Mouse (Mus musculus): Measurements from ENCODE around the gene Ift20. TPM values are rescaled to one million over a fixed set of nuclear protein-coding genes. Genes with fewer than 3 reads are reported as not detected.

Gene Ift20
- polyA plus RNA-seq, 1 experiment, result 69.7 TPM

- TF ChIP-seq CTCF (IDR thresholded peaks at IDR 0.05; ENCODE audit: borderline replicate concordance, extremely low read depth, insufficient read depth, insufficient read length) (no peak), POLR2A (IDR thresholded peaks at IDR 0.05; ENCODE audit: borderline replicate concordance, extremely low read depth, insufficient read depth, insufficient read length, poor library complexity, severe bottlenecking) (no peak)
- no peak for DNase-seq (ENCODE audit: low read depth)
These were observed 9.0 kb downstream of the Ift20 start for GRCm38 (mm10) chr11:78545181-78545580.

DNA sequence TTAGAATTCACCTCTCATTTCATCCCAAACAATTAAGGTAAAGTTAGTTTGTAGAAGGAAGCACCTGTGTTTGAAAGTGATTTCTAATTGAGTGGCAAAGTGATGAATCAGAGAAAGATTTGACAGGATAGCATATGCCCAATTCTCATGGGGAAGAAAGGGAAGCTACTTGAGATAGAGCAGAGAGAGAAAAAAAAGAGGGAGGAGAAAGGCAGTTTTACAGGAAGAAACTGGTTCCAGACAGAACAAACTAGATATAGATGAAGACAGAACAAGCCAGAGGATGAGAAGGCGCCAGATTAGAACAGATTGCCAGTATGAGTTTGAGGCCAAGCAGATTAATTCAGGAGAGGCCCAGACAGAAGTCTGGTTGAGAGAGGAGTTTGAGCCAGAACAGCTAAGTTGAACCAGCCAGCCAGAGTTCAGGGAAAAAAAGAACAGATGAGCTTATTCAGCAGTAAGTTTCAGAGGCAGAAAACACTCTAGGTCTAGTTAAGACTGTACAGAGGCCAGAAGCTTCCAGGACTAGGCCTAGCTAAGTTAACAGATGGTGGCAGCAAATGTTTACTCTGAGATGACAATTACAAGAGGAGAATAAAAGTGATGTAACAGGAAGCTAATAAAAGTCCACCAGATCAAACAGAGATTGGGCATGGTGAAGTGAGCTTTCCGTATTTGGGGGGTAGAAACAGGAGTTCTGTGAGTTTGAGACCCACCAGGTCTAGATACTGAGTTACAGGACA, 11.7 kb downstream of the Ift20 start:
- no peak for DNase-seq (ENCODE audit: low read depth)
- TF ChIP-seq POLR2A (IDR thresholded peaks at IDR 0.05; ENCODE audit: borderline replicate concordance, extremely low read depth, insufficient read depth, insufficient read length, poor library complexity, severe bottlenecking), result no peak
- TF ChIP-seq CTCF (IDR thresholded peaks at IDR 0.05; ENCODE audit: borderline replicate concordance, extremely low read depth, insufficient read depth, insufficient read length), result no peak

DNA sequence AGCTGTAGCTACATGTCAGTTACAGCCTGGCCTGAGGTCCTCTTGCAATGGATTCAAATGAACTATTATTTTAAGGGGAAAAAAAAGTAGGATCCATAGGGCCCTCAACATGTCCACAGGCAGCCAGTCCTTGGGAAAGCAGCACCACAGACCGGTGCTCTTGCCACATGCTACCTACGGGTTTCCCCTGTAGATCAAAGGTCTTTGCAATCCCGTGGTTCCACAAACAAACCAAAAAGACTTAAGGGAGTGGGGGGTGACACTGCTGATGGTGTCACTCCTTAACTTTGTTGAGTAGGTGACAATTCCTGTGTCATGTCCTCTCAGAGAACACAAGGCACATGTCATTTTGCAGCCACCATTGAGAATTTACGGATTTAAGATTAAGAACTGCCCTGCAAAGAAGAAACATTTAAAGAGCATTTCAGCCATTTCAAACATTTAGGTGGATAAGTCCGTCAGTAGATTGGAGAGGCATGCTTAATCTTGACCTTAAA, 13.4 kb downstream of the Ift20 start:
- TF ChIP-seq POLR2A (IDR thresholded peaks at IDR 0.05; ENCODE audit: borderline replicate concordance, extremely low read depth, insufficient read depth, insufficient read length, poor library complexity, severe bottlenecking) (no peak), CTCF (IDR thresholded peaks at IDR 0.05; ENCODE audit: borderline replicate concordance, extremely low read depth, insufficient read depth, insufficient read length) (no peak)
- no peak for DNase-seq (ENCODE audit: low read depth)

DNA sequence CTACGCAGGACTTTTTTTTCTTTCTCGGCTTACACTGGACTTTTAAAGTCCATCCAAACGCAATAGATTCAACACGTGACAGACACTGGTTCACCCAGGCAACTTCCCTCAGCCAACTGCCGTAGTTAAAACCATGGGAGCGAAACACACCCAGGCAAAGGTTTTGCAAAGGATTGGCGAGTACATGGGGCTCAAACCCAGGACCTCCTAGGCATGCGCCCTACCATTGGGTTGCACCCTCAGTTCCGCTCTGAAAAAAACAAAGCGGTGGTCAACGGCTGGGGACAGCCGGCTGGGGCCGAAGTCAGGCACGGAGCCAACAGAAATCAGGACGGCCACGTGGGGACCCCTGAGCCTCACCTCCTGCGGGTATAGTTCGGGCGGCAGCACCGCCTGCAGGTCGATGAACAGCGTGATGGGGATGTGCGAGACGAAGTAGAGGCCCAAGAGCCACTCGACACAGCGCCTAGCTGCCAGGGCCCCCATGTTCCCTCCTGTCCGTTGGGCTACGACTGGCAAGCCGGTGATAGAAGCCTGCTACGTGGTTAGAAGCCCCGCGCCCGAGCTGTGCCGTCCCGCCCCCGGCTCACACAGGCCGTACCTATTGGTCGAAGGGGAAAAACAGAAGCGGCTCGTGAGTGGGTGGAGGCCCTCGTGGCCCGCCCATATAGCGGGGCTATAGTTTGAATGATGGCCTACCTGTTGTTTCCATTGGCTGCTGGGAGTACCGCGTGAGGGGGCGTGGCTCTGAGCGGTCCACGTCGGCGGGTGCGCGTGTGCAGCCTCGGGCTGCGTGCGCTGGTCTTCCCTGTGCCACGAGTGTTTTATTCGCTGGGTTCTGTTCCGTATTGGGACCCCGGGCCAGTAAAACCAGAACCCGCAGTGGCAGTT, 14.3 kb downstream of the Ift20 start, which contains the start of gene Tmem97:
Tmem97 (minus strand) TSS at position 610 of the 891 bp plus-strand sequence.
- peak; percentile 99 for DNase-seq (ENCODE audit: low read depth)
- peak; percentile 82 for TF ChIP-seq POLR2A (IDR thresholded peaks at IDR 0.05; ENCODE audit: borderline replicate concordance, extremely low read depth, insufficient read depth, insufficient read length, poor library complexity, severe bottlenecking)
- TF ChIP-seq CTCF (IDR thresholded peaks at IDR 0.05; ENCODE audit: borderline replicate concordance, extremely low read depth, insufficient read depth, insufficient read length), result no peak

- no peak for DNase-seq (ENCODE audit: low read depth)
- TF ChIP-seq POLR2A (IDR thresholded peaks at IDR 0.05; ENCODE audit: borderline replicate concordance, extremely low read depth, insufficient read depth, insufficient read length, poor library complexity, severe bottlenecking) (no peak), CTCF (IDR thresholded peaks at IDR 0.05; ENCODE audit: borderline replicate concordance, extremely low read depth, insufficient read depth, insufficient read length) (no peak)
These were observed 14.9 kb downstream of the Ift20 start for GRCm38 (mm10) chr11:78551059-78551398.

DNA sequence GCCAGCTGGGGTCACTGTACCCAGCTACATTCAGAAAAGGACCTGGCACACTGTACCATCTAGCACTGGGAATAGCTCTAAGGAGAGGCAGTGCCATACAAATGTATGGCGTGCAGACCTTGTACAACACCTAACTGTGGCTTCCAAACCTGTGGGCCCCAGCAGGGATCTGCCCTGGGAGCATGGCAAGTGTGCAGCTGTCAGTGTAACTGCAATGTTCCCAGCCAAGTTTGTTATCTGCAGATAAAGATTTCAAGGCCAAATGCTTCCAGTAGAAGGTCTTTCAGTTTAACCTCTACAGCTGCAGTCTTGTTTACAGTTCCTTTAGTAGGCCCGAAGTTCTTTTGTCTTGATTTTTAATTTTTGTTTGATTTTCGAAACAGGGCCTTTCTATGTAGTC, 19.5 kb downstream of the Ift20 start:
- no peak for TF ChIP-seq POLR2A (IDR thresholded peaks at IDR 0.05; ENCODE audit: borderline replicate concordance, extremely low read depth, insufficient read depth, insufficient read length, poor library complexity, severe bottlenecking)
- no peak for TF ChIP-seq CTCF (IDR thresholded peaks at IDR 0.05; ENCODE audit: borderline replicate concordance, extremely low read depth, insufficient read depth, insufficient read length)
- DNase-seq (ENCODE audit: low read depth), result no peak

DNA sequence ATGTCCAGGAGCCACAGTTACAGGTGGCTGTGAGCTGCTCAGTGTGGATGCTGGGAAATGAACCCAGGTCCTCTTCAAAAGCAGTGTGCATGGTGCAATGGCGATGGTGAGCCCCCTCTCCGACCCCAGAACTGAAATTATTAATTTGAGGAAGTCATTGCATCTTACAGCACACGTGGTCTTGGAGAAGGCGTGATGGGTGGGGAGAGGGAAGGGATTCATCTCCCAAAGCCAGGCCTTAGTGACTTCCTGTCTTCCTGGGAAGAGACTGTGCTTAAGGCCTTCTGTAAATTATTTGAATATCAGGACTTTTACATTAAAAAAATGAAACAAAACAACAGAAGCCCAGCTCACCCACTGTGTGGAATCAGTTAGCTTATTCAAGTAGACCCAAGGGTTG, 19.9 kb downstream of the Ift20 start:
- no peak for DNase-seq (ENCODE audit: low read depth)
- TF ChIP-seq CTCF (IDR thresholded peaks at IDR 0.05; ENCODE audit: borderline replicate concordance, extremely low read depth, insufficient read depth, insufficient read length), result no peak
- TF ChIP-seq POLR2A (IDR thresholded peaks at IDR 0.05; ENCODE audit: borderline replicate concordance, extremely low read depth, insufficient read depth, insufficient read length, poor library complexity, severe bottlenecking), result no peak

DNA sequence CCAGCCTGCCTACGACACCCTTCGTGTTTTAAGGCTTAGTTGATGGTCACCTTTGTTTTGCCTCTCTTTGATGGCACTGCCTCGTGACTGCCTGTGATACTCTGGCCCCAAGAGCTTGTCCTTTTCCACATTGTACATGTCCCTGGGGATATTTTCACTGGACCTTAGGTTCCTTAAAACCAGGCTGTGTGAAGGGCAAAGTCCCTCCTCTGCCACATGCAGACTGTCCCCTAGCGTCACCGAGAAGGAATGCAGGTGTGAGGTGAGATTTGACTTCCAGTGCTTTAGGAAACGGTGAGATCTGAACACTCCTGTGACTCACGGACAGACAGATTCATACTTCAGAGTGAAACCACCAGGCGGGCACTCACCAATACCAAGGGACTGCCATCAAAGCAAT, 21.1 kb downstream of the Ift20 start:
- no peak for TF ChIP-seq POLR2A (IDR thresholded peaks at IDR 0.05; ENCODE audit: borderline replicate concordance, extremely low read depth, insufficient read depth, insufficient read length, poor library complexity, severe bottlenecking)
- peak; percentile 44; the same call in 1 of the 2 replicates for TF ChIP-seq CTCF (IDR thresholded peaks at IDR 0.05; ENCODE audit: borderline replicate concordance, extremely low read depth, insufficient read depth, insufficient read length)
- no peak for DNase-seq (ENCODE audit: low read depth)

- peak; percentile 90 for DNase-seq (ENCODE audit: low read depth)
- TF ChIP-seq CTCF (IDR thresholded peaks at IDR 0.05; ENCODE audit: borderline replicate concordance, extremely low read depth, insufficient read depth, insufficient read length), result peak; percentile 86; the same call in 1 of the 2 replicates
- no peak for TF ChIP-seq POLR2A (IDR thresholded peaks at IDR 0.05; ENCODE audit: borderline replicate concordance, extremely low read depth, insufficient read depth, insufficient read length, poor library complexity, severe bottlenecking)
These were observed 24.3 kb downstream of the Ift20 start for GRCm38 (mm10) chr11:78560447-78560846.

GRCm38 (mm10) chr11:78566775-78567174, 30.6 kb downstream of the Ift20 start:
- no peak for TF ChIP-seq CTCF (IDR thresholded peaks at IDR 0.05; ENCODE audit: borderline replicate concordance, extremely low read depth, insufficient read depth, insufficient read length)
- no peak for TF ChIP-seq POLR2A (IDR thresholded peaks at IDR 0.05; ENCODE audit: borderline replicate concordance, extremely low read depth, insufficient read depth, insufficient read length, poor library complexity, severe bottlenecking)
- DNase-seq (ENCODE audit: low read depth), result peak; percentile 15

DNA sequence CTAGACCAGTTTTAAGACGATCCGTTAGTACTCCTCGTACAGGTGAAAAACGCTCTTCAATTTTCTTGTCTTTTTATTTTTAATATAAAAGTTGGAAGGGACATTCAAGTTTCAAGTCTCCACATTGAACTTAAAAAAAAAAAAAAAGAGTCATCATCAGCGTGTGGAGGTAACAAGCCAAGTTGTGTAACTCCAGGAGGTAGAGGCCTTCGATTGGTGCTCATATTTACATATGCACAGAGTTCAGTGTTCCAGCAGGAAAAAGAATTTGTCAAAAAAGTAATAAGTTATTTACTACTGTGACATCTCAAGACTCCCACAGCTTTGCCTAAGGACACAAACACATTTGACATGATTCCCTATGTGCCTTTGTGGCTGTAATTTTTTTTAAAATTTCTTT, 31.5 kb downstream of the Ift20 start:
- DNase-seq (ENCODE audit: low read depth), result no peak
- TF ChIP-seq CTCF (IDR thresholded peaks at IDR 0.05; ENCODE audit: borderline replicate concordance, extremely low read depth, insufficient read depth, insufficient read length) (no peak), POLR2A (IDR thresholded peaks at IDR 0.05; ENCODE audit: borderline replicate concordance, extremely low read depth, insufficient read depth, insufficient read length, poor library complexity, severe bottlenecking) (no peak)

All from brain, embryonic 14.5 days (tissue).